Mouse (Mus musculus) heart, embryonic 12.5 days (tissue): ENCODE results near the gene Extl1. TPM values are rescaled to one million over a fixed set of nuclear protein-coding genes. Genes with fewer than 3 reads are reported as not detected.

Experiments used
- ATAC-seq: fragments of 200-750 bp; cut with Nextera tagmentation; 2 replicates; pipeline ENCODE4 v1.8.0; 2017; ENCODE audit warnings: moderate TSS enrichment, moderate library complexity; ENCODE audit not compliant: insufficient number of reproducible peaks, low FRiP score
- H3K27ac ChIP-seq: fragments of 300-500 bp; sonication (generic); 2 replicates; pipeline ENCODE4 v1.5.1; 2016; ENCODE audit warnings: mild to moderate bottlenecking, moderate library complexity; ENCODE audit not compliant: poor library complexity, severe bottlenecking
- H3K27me3 ChIP-seq: fragments of 300-500 bp; sonication (generic); replicated peaks from 2 replicates; pipeline ENCODE4 v1.6.1; 2016; ENCODE audit warnings: mild to moderate bottlenecking, moderate library complexity
- H3K36me3 ChIP-seq: fragments of 300-500 bp; sonication (generic); 2 replicates; pipeline ENCODE4 v1.6.1; 2016; ENCODE audit warnings: mild to moderate bottlenecking, moderate library complexity
- H3K4me1 ChIP-seq: fragments of 300-500 bp; sonication (generic); replicated peaks from 2 replicates; pipeline ENCODE4 v1.6.1; 2016; ENCODE audit warnings: mild to moderate bottlenecking
- H3K4me2 ChIP-seq: fragments of 300-500 bp; sonication (generic); 2 replicates; pipeline ENCODE4 v1.6.1; 2016; ENCODE audit warnings: mild to moderate bottlenecking, moderate library complexity
- H3K4me3 ChIP-seq: fragments of 300-500 bp; sonication (generic); 2 replicates; pipeline ENCODE4 v1.5.1; 2016; ENCODE audit warnings: mild to moderate bottlenecking
- H3K9ac ChIP-seq: fragments of 300-500 bp; sonication (generic); 2 replicates; pipeline ENCODE4 v1.6.1; 2016; ENCODE audit warnings: mild to moderate bottlenecking, moderate library complexity
- H3K9me3 ChIP-seq: fragments of 300-500 bp; sonication (generic); replicated peaks from 2 replicates; pipeline ENCODE4 v1.6.1; 2016; ENCODE audit warnings: mild to moderate bottlenecking, moderate library complexity
- WGBS: fragments of 180-500 bp; shearing (Covaris S2); methylation state at CpG from one replicate; pipeline ENCODE4 v1.1.7; 2016; 5-methylcytosine and 5-hydroxymethylcytosine counted together
- polyA plus RNA-seq: library from polyadenylated mRNA; unstranded; fragments of >200 nt; fragmentation: Nextera tagmentation; extraction: Ambion mirVana; gene quantifications from 2 replicates; pipeline ENCODE4 v1.2.1, GENCODE M21; 2016

Extl1 gene
- polyA plus RNA-seq, 1 experiment from 2014 or later, result 3.1 TPM

GRCm38 (mm10) chr4:134314081-134314655 lies 69.5 kb downstream of the Extl1 start:
- Histone ChIP-seq H3K27me3 (no peaks in the 10 kb centered on the region), H3K4me2 (peak overlapping the region; percentile 74; the same call in 1 of the 2 replicates), H3K9ac (no peak overlapping the region), H3K4me3 (0 out of 2 replicates have a peak overlapping the region, but pooled peaks have one; percentile 57), H3K4me1 (peaks cover 32% of the 10 kb centered on the region), H3K36me3 (peaks cover 20% of the 10 kb centered on the region), H3K9me3 (peaks cover 5% of the 10 kb centered on the region), H3K27ac (peak overlapping the region; percentile 98)
- WGBS, result 70% methylated on average over 4 of the region's 4 CpGs
- no peak for ATAC-seq

GRCm38 (mm10) chr4:134312901-134313300 lies 70.7 kb downstream of the Extl1 start:
- peaks cover 24% of the 10 kb centered on the region for H3K4me1 ChIP-seq
- ATAC-seq, result no peak
- H3K27me3 ChIP-seq, result no peaks in the 10 kb centered on the region
- no peak overlapping the region for H3K4me2 ChIP-seq
- no peak overlapping the region for H3K9ac ChIP-seq
- peaks cover 8% of the 10 kb centered on the region for H3K36me3 ChIP-seq
- H3K27ac ChIP-seq, result no peak overlapping the region
- 93% methylated on average over 6 of the region's 6 CpGs for WGBS
- H3K4me3 ChIP-seq, result no peak overlapping the region
- H3K9me3 ChIP-seq, result peaks cover 5% of the 10 kb centered on the region

GRCm38 (mm10) chr4:134312341-134312740 lies 71.3 kb downstream of the Extl1 start:
- H3K27ac ChIP-seq, result no peak overlapping the region
- H3K9ac ChIP-seq, result no peak overlapping the region
- H3K4me2 ChIP-seq, result no peak overlapping the region
- H3K9me3 ChIP-seq, result peaks cover 5% of the 10 kb centered on the region
- no peak overlapping the region for H3K4me3 ChIP-seq
- H3K27me3 ChIP-seq, result no peaks in the 10 kb centered on the region
- WGBS, result 88% methylated on average over 5 of the region's 5 CpGs
- H3K4me1 ChIP-seq, result peaks cover 24% of the 10 kb centered on the region
- ATAC-seq, result no peak
- H3K36me3 ChIP-seq, result peaks cover 2% of the 10 kb centered on the region

- peaks cover 26% of the 10 kb centered on the region for H3K4me1 ChIP-seq
- no peaks in the 10 kb centered on the region for H3K36me3 ChIP-seq
- H3K27me3 ChIP-seq, result no peaks in the 10 kb centered on the region
- no peak for ATAC-seq
- H3K4me2 ChIP-seq, result no peak overlapping the region
- peaks cover 5% of the 10 kb centered on the region for H3K9me3 ChIP-seq
- H3K4me3 ChIP-seq, result no peak overlapping the region
- WGBS, result 80% methylated on average over 9 of the region's 9 CpGs
- H3K9ac ChIP-seq, result no peak overlapping the region
- no peak overlapping the region for H3K27ac ChIP-seq
Measured at GRCm38 (mm10) chr4:134311784-134312183, 71.9 kb downstream of the Extl1 start.

GRCm38 (mm10) chr4:134310656-134311055 lies 73.0 kb downstream of the Extl1 start:
- Histone ChIP-seq H3K27ac (no peak overlapping the region), H3K36me3 (no peaks in the 10 kb centered on the region), H3K9me3 (peaks cover 5% of the 10 kb centered on the region), H3K4me2 (no peak overlapping the region), H3K27me3 (no peaks in the 10 kb centered on the region), H3K4me3 (no peak overlapping the region), H3K9ac (no peak overlapping the region), H3K4me1 (peaks cover 29% of the 10 kb centered on the region)
- no peak for ATAC-seq
- 83% methylated on average over 9 of the region's 9 CpGs for WGBS

GRCm38 (mm10) chr4:134310106-134310505 lies 73.5 kb downstream of the Extl1 start:
- H3K27me3 ChIP-seq, result no peaks in the 10 kb centered on the region
- no peak for ATAC-seq
- no peak overlapping the region for H3K4me3 ChIP-seq
- no peaks in the 10 kb centered on the region for H3K36me3 ChIP-seq
- no peak overlapping the region for H3K4me2 ChIP-seq
- no peak overlapping the region for H3K27ac ChIP-seq
- H3K4me1 ChIP-seq, result peaks cover 29% of the 10 kb centered on the region
- 78% methylated on average over 7 of the region's 7 CpGs for WGBS
- H3K9ac ChIP-seq, result no peak overlapping the region
- H3K9me3 ChIP-seq, result peaks cover 5% of the 10 kb centered on the region

- peak; percentile 76 for ATAC-seq
- Histone ChIP-seq H3K9ac (peak overlapping the region; percentile 45; the same call in 1 of the 2 replicates), H3K4me1 (peaks cover 21% of the 10 kb centered on the region), H3K9me3 (no peaks in the 10 kb centered on the region), H3K36me3 (no peaks in the 10 kb centered on the region), H3K4me3 (0 out of 2 replicates have a peak overlapping the region, but pooled peaks have one; percentile 4), H3K27me3 (no peaks in the 10 kb centered on the region), H3K27ac (peak overlapping the region; percentile 30), H3K4me2 (peak overlapping the region; percentile 54)
- 16% methylated on average over 12 of the region's 12 CpGs for WGBS
Measured at GRCm38 (mm10) chr4:134307367-134308072, 76.1 kb downstream of the Extl1 start.

GRCm38 (mm10) chr4:134306963-134307362 lies 76.7 kb downstream of the Extl1 start:
- H3K4me2 ChIP-seq, result peak overlapping the region; percentile 54
- H3K27ac ChIP-seq, result peak overlapping the region; percentile 30; the same call in 1 of the 2 replicates

More at GRCm38 (mm10) chr4:134306963-134307362, 76.7 kb downstream of the Extl1 start:
- Histone ChIP-seq H3K9ac (no peak overlapping the region; the same call in 1 of the 2 replicates), H3K9me3 (no peaks in the 10 kb centered on the region), H3K4me3 (no peak overlapping the region), H3K27me3 (no peaks in the 10 kb centered on the region), H3K4me1 (peaks cover 27% of the 10 kb centered on the region), H3K36me3 (no peaks in the 10 kb centered on the region)
- WGBS, result 62% methylated on average over 2 of the region's 2 CpGs
- ATAC-seq, result no peak

Other genes with a start within 250 kb of the Extl1 start
- 29.5 and 30.1 TPM in 2 replicates for gene Cep85, start 196.7 kb downstream of the Extl1 start, polyA plus RNA-seq
- not detected in 2 replicates for gene Gm7534, start 180.8 kb downstream of the Extl1 start, polyA plus RNA-seq
- gene Catsper4, start 156.5 kb downstream of the Extl1 start, polyA plus RNA-seq, result not detected in 2 replicates
- 0.61 and 1.4 TPM in 2 replicates for gene Cnksr1, start 145.5 kb downstream of the Extl1 start, polyA plus RNA-seq
- gene E130218I03Rik, start 140.2 kb downstream of the Extl1 start, polyA plus RNA-seq, result 0.23 and 0.51 TPM in 2 replicates
- 11.2 and 12.3 TPM in 2 replicates for gene Zfp593, start 138.3 kb downstream of the Extl1 start, polyA plus RNA-seq
- gene Gm30191, start 136.9 kb downstream of the Extl1 start, polyA plus RNA-seq, result not detected in 2 replicates
- 4.5 TPM in 2 replicates for gene Grrp1, start 129.7 kb downstream of the Extl1 start, polyA plus RNA-seq
- gene Pdik1l, start 96.0 kb downstream of the Extl1 start, polyA plus RNA-seq, result 14.9 and 18.1 TPM in 2 replicates
- 90.7 and 93.9 TPM in 2 replicates for gene Trim63, start 68.7 kb downstream of the Extl1 start, polyA plus RNA-seq
- gene Slc30a2, start 40.7 kb downstream of the Extl1 start, polyA plus RNA-seq, result 0.42 and 0.44 TPM in 2 replicates
- gene Pafah2, start 12.5 kb upstream of the Extl1 start, polyA plus RNA-seq, result 10.1 and 10.7 TPM in 2 replicates
- gene Stmn1, start 84.5 kb upstream of the Extl1 start, polyA plus RNA-seq, result 924 and 950 TPM in 2 replicates
- 12.3 and 12.9 TPM in 2 replicates for gene Paqr7, start 112.8 kb upstream of the Extl1 start, polyA plus RNA-seq
- gene Aunip, start 127.1 kb upstream of the Extl1 start, polyA plus RNA-seq, result 11.4 and 12.0 TPM in 2 replicates
- 151 and 156 TPM in 2 replicates for gene Mtfr1l, start 151.5 kb upstream of the Extl1 start, polyA plus RNA-seq
- 31.7 and 31.9 TPM in 2 replicates for gene Selenon, start 168.3 kb upstream of the Extl1 start, polyA plus RNA-seq